Mouse (Mus musculus) erythroblast, embryonic 14.5 days (primary cell): ENCODE results near the gene Akap6. TPM values are rescaled to one million over a fixed set of nuclear protein-coding genes. Genes with fewer than 3 reads are reported as not detected.

Experiments used
- H3K27me3 ChIP-seq: 2 replicates; pipeline ENCODE4 v1.6.1; 2012; ENCODE audit warnings: inconsistent platforms; ENCODE audit not compliant: control insufficient read depth
- H3K36me3 ChIP-seq: 2 replicates; pipeline ENCODE4 v1.6.1; 2012; ENCODE audit warnings: mild to moderate bottlenecking, inconsistent platforms; ENCODE audit not compliant: control insufficient read depth
- H3K4me1 ChIP-seq: 2 replicates; pipeline ENCODE4 v1.6.1; 2012; ENCODE audit warnings: inconsistent platforms; ENCODE audit not compliant: control insufficient read depth
- H3K4me3 ChIP-seq: replicated peaks from 2 replicates; pipeline ENCODE3; 2012; ENCODE audit warnings: moderate library complexity, mild to moderate bottlenecking, inconsistent platforms
- H3K9me3 ChIP-seq: 2 replicates; pipeline ENCODE4 v1.6.1; 2012; ENCODE audit warnings: low read length, inconsistent platforms, mixed read lengths; ENCODE audit not compliant: control insufficient read depth
- GATA1 ChIP-seq: IDR thresholded peaks from 2 replicates; pipeline ENCODE4 v1.6.1; 2012; ENCODE audit warnings: low read length, inconsistent platforms, mixed read lengths
- TAL1 ChIP-seq: IDR thresholded peaks from 3 replicates; pipeline ENCODE4 v1.6.1; 2012; ENCODE audit warnings: low read length, inconsistent platforms, mixed read lengths
- polyA plus RNA-seq: library from polyadenylated mRNA; stranded (reverse); fragments of >175 nt; gene quantifications from 2 replicates; pipeline ENCODE4 v1.2.3, GENCODE M21; 2012

Gene Akap6
- polyA plus RNA-seq, 1 experiment = not detected

- TF ChIP-seq TAL1 (no peak), GATA1 (no peak)
- H3K4me1 ChIP-seq = no peaks in the 10 kb centered on the region
- no peaks in the 10 kb centered on the region for H3K36me3 ChIP-seq
- no peaks in the 10 kb centered on the region for H3K27me3 ChIP-seq
- H3K4me3 ChIP-seq = no peak overlapping the region
- no peaks in the 10 kb centered on the region for H3K9me3 ChIP-seq
These were observed 96.6 kb downstream of the Akap6 start for GRCm38 (mm10) chr12:52795551-52796470.

DNA sequence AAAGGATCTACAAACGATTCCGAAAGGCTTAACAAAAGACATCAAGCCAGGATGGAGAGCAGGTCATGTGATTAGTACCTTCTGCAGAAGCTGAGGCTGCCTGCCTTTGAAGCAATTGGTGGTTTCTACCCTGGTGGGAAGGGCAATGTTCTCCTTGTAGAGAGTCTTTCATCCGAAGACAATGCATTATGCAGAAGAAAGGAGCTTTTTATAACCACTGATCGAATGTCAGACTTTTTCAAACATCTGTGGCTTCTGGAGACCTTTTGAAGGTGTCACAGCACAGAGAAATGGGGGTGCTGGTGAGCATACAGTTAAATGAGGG lies 97.2 kb downstream of the Akap6 start:
- TF ChIP-seq GATA1 = no peak
- TF ChIP-seq TAL1 = no peak
- Histone ChIP-seq H3K4me3 (no peak overlapping the region), H3K9me3 (no peaks in the 10 kb centered on the region), H3K36me3 (no peaks in the 10 kb centered on the region), H3K4me1 (no peaks in the 10 kb centered on the region), H3K27me3 (no peaks in the 10 kb centered on the region)

GRCm38 (mm10) chr12:52799717-52800116 lies 100.5 kb downstream of the Akap6 start:
- Histone ChIP-seq H3K4me1 (no peaks in the 10 kb centered on the region), H3K9me3 (no peaks in the 10 kb centered on the region), H3K4me3 (no peak overlapping the region), H3K27me3 (no peaks in the 10 kb centered on the region), H3K36me3 (no peaks in the 10 kb centered on the region)
- TF ChIP-seq GATA1 (no peak), TAL1 (no peak)

- Histone ChIP-seq H3K4me3 (no peak overlapping the region), H3K4me1 (no peaks in the 10 kb centered on the region), H3K27me3 (no peaks in the 10 kb centered on the region), H3K9me3 (no peaks in the 10 kb centered on the region), H3K36me3 (no peaks in the 10 kb centered on the region)
- no peak for TF ChIP-seq TAL1
- TF ChIP-seq GATA1 = no peak
These were observed 107.1 kb downstream of the Akap6 start for GRCm38 (mm10) chr12:52806273-52806672.

DNA sequence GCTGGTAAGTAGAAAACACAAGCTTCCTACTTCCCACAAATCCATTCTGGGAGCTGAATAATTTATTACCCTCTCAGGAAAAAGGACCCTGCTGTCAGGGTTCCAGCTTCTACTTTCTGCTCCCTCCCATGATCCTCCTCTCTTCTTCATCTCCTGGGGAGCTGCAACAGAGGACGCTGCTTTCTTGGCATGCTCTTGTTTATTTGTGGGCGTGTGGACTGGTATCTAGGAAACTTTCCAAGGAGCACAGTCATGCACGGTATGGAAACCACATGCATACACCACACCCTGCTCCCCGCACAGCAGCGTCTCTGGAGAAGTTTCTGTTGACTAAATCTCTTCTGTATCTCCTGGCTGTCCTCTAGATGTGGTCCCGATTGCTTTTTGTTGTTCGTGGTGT lies 119.4 kb downstream of the Akap6 start:
- no peak overlapping the region for H3K4me3 ChIP-seq

GRCm38 (mm10) chr12:52824774-52825173 lies 125.6 kb downstream of the Akap6 start:
- Histone ChIP-seq H3K4me3 (no peak overlapping the region), H3K27me3 (no peaks in the 10 kb centered on the region), H3K9me3 (no peaks in the 10 kb centered on the region), H3K4me1 (no peaks in the 10 kb centered on the region), H3K36me3 (no peaks in the 10 kb centered on the region)
- no peak for TF ChIP-seq GATA1
- TF ChIP-seq TAL1 = no peak

More for the DNA sequence above, 119.4 kb downstream of the Akap6 start:
- no peak for TF ChIP-seq TAL1
- no peak for TF ChIP-seq GATA1
- no peaks in the 10 kb centered on the region for H3K9me3 ChIP-seq
- no peaks in the 10 kb centered on the region for H3K27me3 ChIP-seq
- H3K4me1 ChIP-seq = no peaks in the 10 kb centered on the region
- H3K36me3 ChIP-seq = no peaks in the 10 kb centered on the region

DNA sequence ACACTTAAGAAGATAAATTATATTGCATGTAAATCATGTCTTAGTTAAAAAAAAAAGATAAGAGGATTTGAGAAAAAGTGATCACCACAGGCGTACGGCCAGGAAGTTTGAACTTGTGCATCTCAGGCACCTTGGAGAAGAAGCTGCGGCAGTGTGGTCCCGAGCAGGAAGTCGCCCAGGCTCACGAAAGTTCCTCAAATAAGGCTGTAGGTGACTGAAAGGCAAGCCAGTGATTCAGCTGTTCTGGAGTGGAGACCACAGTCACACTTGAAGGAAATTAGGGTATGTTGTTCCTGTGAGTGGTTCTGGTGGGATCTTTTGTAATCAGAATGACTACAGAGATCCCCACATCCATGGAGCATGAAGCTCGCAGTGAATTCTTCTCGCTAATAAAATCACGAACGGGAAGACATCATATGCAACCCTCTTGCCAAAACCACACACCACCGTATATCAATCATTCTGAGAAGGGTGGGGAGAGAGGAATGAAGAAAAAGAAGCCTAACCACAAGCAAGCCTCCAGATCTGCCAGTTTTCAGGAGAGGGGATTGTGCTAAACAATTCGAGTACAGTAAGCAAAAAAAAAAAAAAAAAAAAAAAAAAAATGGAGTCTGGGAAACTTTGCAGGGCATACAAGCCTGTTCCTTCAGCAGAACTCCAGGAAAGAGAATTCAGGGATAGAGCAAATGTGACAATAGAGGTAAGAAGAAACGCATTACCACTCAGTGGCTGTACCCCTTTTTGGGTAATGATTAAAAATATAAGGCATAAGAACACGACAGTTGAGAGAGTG lies 130.0 kb downstream of the Akap6 start:
- Histone ChIP-seq H3K9me3 (no peaks in the 10 kb centered on the region), H3K36me3 (no peaks in the 10 kb centered on the region), H3K4me3 (no peak overlapping the region), H3K4me1 (no peaks in the 10 kb centered on the region), H3K27me3 (no peaks in the 10 kb centered on the region)
- TF ChIP-seq TAL1 = no peak
- TF ChIP-seq GATA1 = no peak

DNA sequence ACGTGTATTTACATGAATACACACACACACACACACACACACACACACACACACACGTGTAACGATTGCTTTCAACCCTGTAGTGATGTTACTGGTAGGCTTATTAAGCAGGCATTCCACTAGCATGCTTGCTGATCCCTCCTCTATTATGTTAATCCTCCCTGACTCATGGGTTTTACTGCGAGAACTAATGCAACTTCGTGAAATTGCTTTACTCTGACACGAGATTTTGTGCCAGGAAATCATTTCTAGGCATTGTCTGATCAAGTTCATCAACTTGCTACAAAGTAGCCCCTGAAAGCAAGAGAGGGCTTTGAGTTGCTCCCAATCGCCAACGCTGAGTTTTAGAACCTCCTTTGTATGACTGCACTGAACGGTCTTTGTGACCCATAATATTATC lies 132.6 kb downstream of the Akap6 start:
- H3K4me1 ChIP-seq = no peaks in the 10 kb centered on the region
- H3K27me3 ChIP-seq = no peaks in the 10 kb centered on the region
- no peaks in the 10 kb centered on the region for H3K9me3 ChIP-seq
- no peak overlapping the region for H3K4me3 ChIP-seq
- no peaks in the 10 kb centered on the region for H3K36me3 ChIP-seq
- no peak for TF ChIP-seq TAL1
- TF ChIP-seq GATA1 = no peak

GRCm38 (mm10) chr12:52832230-52832629 lies 133.0 kb downstream of the Akap6 start:
- no peaks in the 10 kb centered on the region for H3K9me3 ChIP-seq
- TF ChIP-seq GATA1 (no peak), TAL1 (no peak)
- H3K4me3 ChIP-seq = no peak overlapping the region
- no peaks in the 10 kb centered on the region for H3K36me3 ChIP-seq
- H3K27me3 ChIP-seq = no peaks in the 10 kb centered on the region
- no peaks in the 10 kb centered on the region for H3K4me1 ChIP-seq
